ENCODE assay signal across 10 mouse cellular contexts in genomic region chr19:22917345-22917735, GRCm38 (mm10).
DNase-seq lines count a peak whose midpoint lies in the region; ATAC-seq and TF ChIP-seq lines count a peak whose summit lies in the region.
"Had no signal": no experiment of that assay in that cellular context is flagged by ENCODE, and none has a peak within 500 bp of the region (broad histone marks: within the 10 kb centered on the region; RNA-seq: fewer than 3 reads in every experiment).

No protein-coding gene starts in this region.

- no peak for ATAC-seq in embryonic facial prominence, embryonic 12.5 days (ENCODE audit: insufficient number of reproducible peaks, insufficient read depth, low FRiP score, low TSS enrichment)
- no peak for ATAC-seq in neural tube, embryonic 13.5 days (ENCODE audit: low read depth)
- no peak for ATAC-seq in frontal cortex, adult (ENCODE audit: low TSS enrichment)

- peaks cover 8% of the 10 kb centered on the region; the same call in 1 of the 2 replicates for H3K4me1 ChIP-seq in embryonic facial prominence, embryonic 12.5 days
- H3K4me1 ChIP-seq in embryonic facial prominence, embryonic 10.5 days, result peaks cover 12% of the 10 kb centered on the region
- H3K4me1 ChIP-seq in kidney, adult 2 months (ENCODE audit: control insufficient read depth, insufficient read depth, low read length), result peaks cover 3% of the 10 kb centered on the region; the same call in 1 of the 2 replicates
- peaks cover 15% of the 10 kb centered on the region for H3K4me1 ChIP-seq in neural tube, embryonic 13.5 days (replicated peaks)
- H3K4me1 ChIP-seq in thymus, adult 2 months (replicated peaks; ENCODE audit: control insufficient read depth, insufficient read depth, low read length), result no peaks in the 10 kb centered on the region

- 0 out of 2 replicates have a peak overlapping the region, but pooled peaks have one; percentile 30 for H3K27ac ChIP-seq in embryonic facial prominence, embryonic 12.5 days
- H3K27ac ChIP-seq in embryonic facial prominence, embryonic 10.5 days (replicated peaks), result no peak overlapping the region
- peak overlapping the region; percentile 72 for H3K27ac ChIP-seq in kidney, adult 2 months (ENCODE audit: insufficient read depth, low read depth, low read length)
- 0 out of 2 replicates have a peak overlapping the region, but pooled peaks have one; percentile 33 for H3K27ac ChIP-seq in neural tube, embryonic 13.5 days (replicated peaks)
- H3K27ac ChIP-seq in thymus, adult 2 months (ENCODE audit: control insufficient read depth, insufficient read depth, low read length), result no peak overlapping the region
- H3K27ac ChIP-seq: liver, embryonic 12.5 days had no signal

- no peaks in the 10 kb centered on the region for H3K27me3 ChIP-seq in embryonic facial prominence, embryonic 12.5 days
- no peaks in the 10 kb centered on the region for H3K27me3 ChIP-seq in embryonic facial prominence, embryonic 10.5 days (replicated peaks; ENCODE audit: low read depth, poor library complexity, severe bottlenecking)
- no peaks in the 10 kb centered on the region for H3K27me3 ChIP-seq in kidney, adult 2 months (replicated peaks; ENCODE audit: control insufficient read depth, insufficient read depth, low read length)
- H3K27me3 ChIP-seq in neural tube, embryonic 13.5 days, result no peaks in the 10 kb centered on the region
- H3K27me3 ChIP-seq in thymus, adult 2 months (ENCODE audit: control insufficient read depth, insufficient read depth, low read length), result no peaks in the 10 kb centered on the region
- H3K27me3 ChIP-seq: liver, embryonic 12.5 days had no signal

- H3K9me3 ChIP-seq in embryonic facial prominence, embryonic 12.5 days, result no peaks in the 10 kb centered on the region
- H3K9me3 ChIP-seq in embryonic facial prominence, embryonic 10.5 days, result no peaks in the 10 kb centered on the region
- H3K9me3 ChIP-seq in neural tube, embryonic 13.5 days, result no peaks in the 10 kb centered on the region
- H3K9me3 ChIP-seq: liver, embryonic 12.5 days; midbrain, embryonic 10.5 days had no signal

- no peak overlapping the region for H3K4me2 ChIP-seq in embryonic facial prominence, embryonic 12.5 days (replicated peaks)
- H3K4me2 ChIP-seq in neural tube, embryonic 13.5 days, result no peak overlapping the region

- WGBS in embryonic facial prominence, embryonic 12.5 days, result 74% methylated on average over 3 of the region's 3 CpGs
- WGBS in embryonic facial prominence, embryonic 10.5 days, result 75% methylated on average over 3 of the region's 3 CpGs
- 60% methylated on average over 3 of the region's 3 CpGs for WGBS in kidney, adult 2 months
- WGBS in neural tube, embryonic 13.5 days, result 72% methylated on average over 3 of the region's 3 CpGs
- 15% methylated on average over 3 of the region's 3 CpGs for WGBS in thymus, adult 2 months

- no peak overlapping the region for H3K4me3 ChIP-seq in embryonic facial prominence, embryonic 12.5 days
- no peak overlapping the region for H3K4me3 ChIP-seq in embryonic facial prominence, embryonic 10.5 days
- H3K4me3 ChIP-seq in kidney, adult 2 months (ENCODE audit: insufficient read depth, low read depth, low read length), result no peak overlapping the region
- H3K4me3 ChIP-seq in neural tube, embryonic 13.5 days, result no peak overlapping the region
- H3K4me3 ChIP-seq in thymus, adult 2 months (ENCODE audit: control insufficient read depth, insufficient read depth, low read length), result no peak overlapping the region
- H3K4me3 ChIP-seq: liver, embryonic 12.5 days; midbrain, embryonic 10.5 days had no signal

- no peak for TF ChIP-seq CTCF in kidney, adult 2 months (conservative IDR thresholded peaks at IDR 0.05; ENCODE audit: insufficient read depth, insufficient read length, low read depth, low read length)
- TF ChIP-seq CTCF in thymus, adult 2 months (IDR thresholded peaks at IDR 0.05; ENCODE audit: borderline replicate concordance, control insufficient read depth, extremely low read depth, insufficient read depth, low read length, poor library complexity), result no peak

- TF ChIP-seq POLR2A in kidney, adult 2 months (IDR thresholded peaks at IDR 0.05; ENCODE audit: low read depth, low read length), result no peak
- no peak for TF ChIP-seq POLR2A in thymus, adult 2 months (IDR thresholded peaks at IDR 0.05; ENCODE audit: control insufficient read depth, extremely low read depth, insufficient read depth, low read length, poor library complexity)

- H3K36me3 ChIP-seq in embryonic facial prominence, embryonic 12.5 days, result no peaks in the 10 kb centered on the region
- no peaks in the 10 kb centered on the region for H3K36me3 ChIP-seq in embryonic facial prominence, embryonic 10.5 days (replicated peaks)
- no peaks in the 10 kb centered on the region for H3K36me3 ChIP-seq in kidney, adult 2 months (ENCODE audit: control insufficient read depth, insufficient read depth, low read length)
- H3K36me3 ChIP-seq in neural tube, embryonic 13.5 days, result no peaks in the 10 kb centered on the region
- H3K36me3 ChIP-seq in thymus, adult 2 months (ENCODE audit: control insufficient read depth, insufficient read depth, low read length), result no peaks in the 10 kb centered on the region
- H3K36me3 ChIP-seq: liver, embryonic 12.5 days; midbrain, embryonic 10.5 days had no signal

- no peak overlapping the region for H3K9ac ChIP-seq in embryonic facial prominence, embryonic 12.5 days
- no peak overlapping the region for H3K9ac ChIP-seq in neural tube, embryonic 13.5 days
- H3K9ac ChIP-seq: liver, embryonic 12.5 days had no signal

- no peak for DNase-seq in embryonic facial prominence, embryonic 10.5 days (ENCODE audit: low spot score)
- DNase-seq in kidney, adult 2 months, result no peak
- DNase-seq in kidney, adult 11 months, result no peak
- DNase-seq in neural tube, embryonic 10.5 days (ENCODE audit: extremely low spot score, low spot score), result no peak
- no peak for DNase-seq in thymus, adult 2 months

Comparison
In these comparisons a context has a peak if more than half of its experiments do, and no peak if none do; other contexts are left out.
1. H3K27ac ChIP-seq: peak in embryonic facial prominence, embryonic 12.5 days (single experiment), kidney, adult 2 months (single experiment) and neural tube, embryonic 13.5 days (single experiment); none in embryonic facial prominence, embryonic 10.5 days (single experiment) and thymus, adult 2 months (single experiment).